Mouse (Mus musculus) kidney, adult 11 months (tissue): ENCODE results near the gene Kctd10.

Source experiments
- DNase-seq: peaks from one replicate; pipeline ENCODE4 v3.0.0; 2022

The Kctd10 gene

GRCm38 (mm10) chr5:114380209-114381012 lies at the start of gene Kctd10, which contains the start of gene Ube3b:
Gene Kctd10, minus strand, starts transcription at chr5:114380508.
Gene Ube3b, plus strand, starts transcription at chr5:114380607.
- DNase-seq: peak; percentile 81

GRCm38 (mm10) chr5:114429781-114430180 lies 49.5 kb upstream of the Kctd10 start:
- peak; percentile 69 for DNase-seq

- no peak for DNase-seq
Measured at GRCm38 (mm10) chr5:114428621-114429020, 48.3 kb upstream of the Kctd10 start.

- DNase-seq: no peak
Measured at GRCm38 (mm10) chr5:114426732-114427131, 46.4 kb upstream of the Kctd10 start.

GRCm38 (mm10) chr5:114423961-114424360 lies 43.7 kb upstream of the Kctd10 start:
- no peak for DNase-seq

- DNase-seq: no peak
Measured at GRCm38 (mm10) chr5:114422591-114422990, 42.3 kb upstream of the Kctd10 start.

- DNase-seq: peak; percentile 48
Measured at GRCm38 (mm10) chr5:114421561-114422298, 41.4 kb upstream of the Kctd10 start.

GRCm38 (mm10) chr5:114418541-114418940 lies 38.2 kb upstream of the Kctd10 start:
- no peak for DNase-seq

- no peak for DNase-seq
Measured at GRCm38 (mm10) chr5:114416855-114417254, 36.5 kb upstream of the Kctd10 start.

GRCm38 (mm10) chr5:114415606-114416005 lies 35.3 kb upstream of the Kctd10 start:
- DNase-seq: no peak

GRCm38 (mm10) chr5:114413067-114413735 lies 32.9 kb upstream of the Kctd10 start:
- peak; percentile 74 for DNase-seq

- DNase-seq: no peak
Measured at GRCm38 (mm10) chr5:114412361-114412998, 32.2 kb upstream of the Kctd10 start.

- DNase-seq: no peak
Measured at GRCm38 (mm10) chr5:114410429-114410828, 30.1 kb upstream of the Kctd10 start.

- DNase-seq: no peak
Measured at GRCm38 (mm10) chr5:114408846-114409245, 28.5 kb upstream of the Kctd10 start.

- no peak for DNase-seq
Measured at GRCm38 (mm10) chr5:114407810-114408209, 27.5 kb upstream of the Kctd10 start.

GRCm38 (mm10) chr5:114407269-114407668 lies 27.0 kb upstream of the Kctd10 start:
- DNase-seq: no peak

- no peak for DNase-seq
Measured at GRCm38 (mm10) chr5:114406592-114406991, 26.3 kb upstream of the Kctd10 start.

- DNase-seq: no peak
Measured at GRCm38 (mm10) chr5:114393169-114393568, 12.9 kb upstream of the Kctd10 start.

- DNase-seq: no peak
Measured at GRCm38 (mm10) chr5:114384448-114384847, 4.1 kb upstream of the Kctd10 start.

- DNase-seq: no peak
Measured at GRCm38 (mm10) chr5:114383184-114383904, 3.0 kb upstream of the Kctd10 start.

GRCm38 (mm10) chr5:114381013-114381351 lies 674 bp upstream of the Kctd10 start:
- DNase-seq: no peak

GRCm38 (mm10) chr5:114379763-114380162 lies 545 bp downstream of the Kctd10 start:
- DNase-seq: peak; percentile 24
